In the genomic region with DNA sequence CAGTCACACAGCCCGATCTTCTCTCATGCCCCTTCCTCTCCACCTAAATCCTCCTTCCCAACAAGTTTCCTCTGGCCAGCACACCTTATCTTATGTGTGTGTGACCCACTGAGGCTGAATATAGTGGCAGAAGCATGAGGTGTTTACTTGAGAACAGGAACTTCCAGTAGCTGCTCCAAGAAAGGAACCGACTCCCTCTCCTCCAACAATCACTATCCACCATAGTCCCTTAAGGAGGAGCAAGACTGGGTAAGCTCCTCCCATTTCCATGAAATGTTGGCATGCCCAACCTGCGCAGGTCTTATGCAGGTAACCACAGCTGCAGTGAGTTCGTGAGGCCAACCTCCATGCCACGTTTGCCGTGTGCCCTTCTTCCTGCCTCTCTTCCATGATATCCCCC, we compare ENCODE assay signal across 34 mouse cellular contexts. TPM values are rescaled to one million over a fixed set of nuclear protein-coding genes. Genes with fewer than 3 reads are reported as not detected.
"Had no signal": no experiment of that assay in that cellular context is flagged by ENCODE, and none has a peak within 500 bp of the region (broad histone marks: within the 10 kb centered on the region; RNA-seq: fewer than 3 reads in every experiment).

No protein-coding gene starts in this region.

- ATAC-seq: liver, embryonic 12.5 days; liver, postnatal 0 days; lung, postnatal 0 days; midbrain, embryonic 13.5 days; midbrain, embryonic 15.5 days; midbrain, embryonic 16.5 days had no signal

- H3K27ac ChIP-seq: left cerebral cortex, adult 2 months; limb, embryonic 10.5 days; limb, embryonic 12.5 days; limb, embryonic 13.5 days; limb, embryonic 15.5 days; liver, embryonic 12.5 days; liver, embryonic 13.5 days; liver, embryonic 14.5 days; liver, embryonic 15.5 days; lung, embryonic 15.5 days; macrophage; midbrain, embryonic 10.5 days; midbrain, embryonic 12.5 days; midbrain, embryonic 13.5 days; midbrain, embryonic 15.5 days had no signal

- H3K9me3 ChIP-seq: limb, embryonic 10.5 days; limb, embryonic 12.5 days; limb, embryonic 13.5 days; limb, embryonic 15.5 days; liver, embryonic 12.5 days; liver, embryonic 13.5 days; liver, embryonic 15.5 days; lung, embryonic 15.5 days; midbrain, embryonic 10.5 days; midbrain, embryonic 12.5 days; midbrain, embryonic 13.5 days; midbrain, embryonic 15.5 days had no signal

- H3K4me3 ChIP-seq: left cerebral cortex, adult 2 months; limb, embryonic 10.5 days; limb, embryonic 12.5 days; limb, embryonic 13.5 days; limb, embryonic 15.5 days; liver, embryonic 12.5 days; liver, embryonic 13.5 days; liver, embryonic 15.5 days; lung, embryonic 15.5 days; midbrain, embryonic 10.5 days; midbrain, embryonic 12.5 days; midbrain, embryonic 13.5 days; midbrain, embryonic 15.5 days; myocyte had no signal

- H3K27me3 ChIP-seq: limb, embryonic 12.5 days; limb, embryonic 13.5 days; limb, embryonic 15.5 days; liver, embryonic 12.5 days; liver, embryonic 13.5 days; liver, embryonic 15.5 days; lung, embryonic 15.5 days; midbrain, embryonic 12.5 days; midbrain, embryonic 13.5 days; midbrain, embryonic 15.5 days had no signal

- H3K4me1 ChIP-seq: limb, embryonic 10.5 days; limb, embryonic 12.5 days; limb, embryonic 13.5 days; limb, embryonic 15.5 days; liver, embryonic 12.5 days; liver, embryonic 13.5 days; liver, embryonic 15.5 days; lung, embryonic 15.5 days; midbrain, embryonic 10.5 days; midbrain, embryonic 12.5 days; midbrain, embryonic 13.5 days; midbrain, embryonic 15.5 days had no signal

- H3K4me2 ChIP-seq: limb, embryonic 12.5 days; limb, embryonic 13.5 days; limb, embryonic 15.5 days; liver, embryonic 11.5 days; liver, embryonic 12.5 days; liver, embryonic 13.5 days; liver, embryonic 15.5 days; lung, embryonic 14.5 days; lung, embryonic 15.5 days; midbrain, embryonic 11.5 days; midbrain, embryonic 12.5 days; midbrain, embryonic 13.5 days; midbrain, embryonic 15.5 days had no signal

- DNase-seq: left cerebral cortex, postnatal 4 days; liver; liver, embryonic 13.5 days; liver, postnatal 0 days; lung, adult 18-20 months; lung, adult 2 months; lung, embryonic 14.5 days; lung, postnatal 10 days; lung, postnatal 14 days; lung, postnatal 36 days; lung, postnatal 4 days; midbrain, embryonic 14.5 days had no signal

- H3K36me3 ChIP-seq: limb, embryonic 10.5 days; limb, embryonic 12.5 days; limb, embryonic 13.5 days; limb, embryonic 15.5 days; liver, embryonic 12.5 days; liver, embryonic 13.5 days; liver, embryonic 15.5 days; lung, embryonic 15.5 days; midbrain, embryonic 10.5 days; midbrain, embryonic 12.5 days; midbrain, embryonic 13.5 days; midbrain, embryonic 15.5 days had no signal

- H3K9ac ChIP-seq: limb, embryonic 12.5 days; limb, embryonic 13.5 days; limb, embryonic 15.5 days; liver, embryonic 12.5 days; liver, embryonic 13.5 days; liver, embryonic 14.5 days; liver, embryonic 15.5 days; liver, postnatal 0 days; lung, embryonic 14.5 days; lung, embryonic 15.5 days; midbrain, embryonic 12.5 days; midbrain, embryonic 13.5 days; midbrain, embryonic 15.5 days had no signal

RNA-seq across cellular contexts. Expression of gene Slc16a12, which starts 23.7 kb away (rescaled TPM):
- total RNA-seq: megakaryocyte progenitor cell, adult 5-6 weeks; megakaryocyte-erythroid progenitor cell, adult 5-6 weeks; monocyte, adult 5-6 weeks had no signal
- polyA plus RNA-seq: macrophage had no signal
